Mouse (Mus musculus): Measurements from ENCODE around the gene Mup14.
"Not testable (repeated sequence)": the region's sequence is repeated elsewhere in the genome, so short reads cannot be mapped to it uniquely, and the experiment has no call there.

Mup14 gene

DNA sequence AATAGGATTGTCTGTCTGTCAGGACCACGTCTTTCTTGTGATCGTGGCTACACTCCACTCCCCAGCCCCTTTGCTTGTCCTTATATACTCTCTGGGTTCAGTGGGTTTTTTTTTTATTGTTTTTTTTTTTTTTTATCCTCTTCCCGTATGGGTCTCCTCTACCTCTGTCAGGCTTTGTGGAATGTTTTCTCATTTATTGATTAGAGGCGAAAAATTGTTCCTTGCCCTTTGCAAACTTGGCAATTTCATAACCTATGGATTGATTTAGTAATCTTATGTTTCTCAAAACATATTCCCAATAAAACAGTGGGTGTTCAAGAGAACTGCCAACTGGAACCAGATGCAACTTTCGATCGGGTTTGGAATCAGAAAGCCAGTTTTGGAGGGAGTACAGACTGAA, at the start of gene Mup14:
TSS of gene Mup14 (minus strand) at position 101 of the 400 bp plus-strand sequence.
- not testable (repeated sequence) for DNase-seq

DNA sequence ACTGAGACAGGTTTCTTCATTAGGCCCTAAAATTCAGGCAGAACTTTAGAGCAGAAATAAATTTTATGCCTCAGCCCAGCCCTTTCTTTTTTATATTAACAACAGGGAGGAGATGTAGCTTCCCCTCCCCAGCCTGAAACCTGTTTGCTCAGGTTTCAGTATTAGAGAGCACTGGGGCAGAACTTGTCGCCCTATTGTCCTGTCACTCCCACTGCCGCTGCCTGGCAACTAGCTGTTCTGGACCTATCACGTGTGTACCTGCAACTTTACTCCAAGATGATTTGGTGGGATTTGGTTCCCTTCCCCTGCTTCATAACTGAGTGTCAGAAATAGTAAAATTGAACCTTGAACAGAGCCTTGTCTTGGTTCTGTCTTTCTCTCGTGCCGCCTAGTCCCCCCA, 34.3 kb upstream of the Mup14 start:
- not testable (repeated sequence) for DNase-seq
